Mouse (Mus musculus) liver, adult 2 months (tissue): ENCODE results near the gene D11Wsu47e. TPM values are rescaled to one million over a fixed set of nuclear protein-coding genes. Genes with fewer than 3 reads are reported as not detected.
A peak's percentile ranks its signal among the peaks of the same experiment; 100 is the strongest.

Experiments
- DNase-seq: peaks from one replicate; pipeline ENCODE4 v3.0.0-alpha.2; 2011; ENCODE audit warnings: low read depth, low spot score; ENCODE audit errors: extremely low read depth
- H3K27ac ChIP-seq: fragments of 200-500 bp; replicated peaks from 2 replicates; pipeline ENCODE4 v1.5.1; 2012; ENCODE audit warnings: low read depth, mild to moderate bottlenecking, control low read depth, inconsistent platforms, low read length; ENCODE audit not compliant: insufficient read depth
- H3K27me3 ChIP-seq: fragments of 200-500 bp; 2 replicates; pipeline ENCODE4 v1.6.1; 2012; ENCODE audit warnings: mild to moderate bottlenecking, moderate library complexity, low read length, inconsistent platforms; ENCODE audit not compliant: control insufficient read depth, insufficient read depth
- H3K36me3 ChIP-seq: fragments of 200-500 bp; 2 replicates; pipeline ENCODE4 v1.6.1; 2012; ENCODE audit warnings: low read length, inconsistent platforms; ENCODE audit not compliant: control insufficient read depth, insufficient read depth
- H3K4me1 ChIP-seq: fragments of 200-500 bp; 2 replicates; pipeline ENCODE4 v1.6.1; 2011; ENCODE audit warnings: low read length; ENCODE audit not compliant: control insufficient read depth, insufficient read depth
- H3K4me3 ChIP-seq: fragments of 200-500 bp; 2 replicates; pipeline ENCODE4 v1.5.1; 2011; ENCODE audit warnings: low read depth, mild to moderate bottlenecking, control low read depth, low read length, moderate library complexity; ENCODE audit not compliant: insufficient read depth
- H3K79me2 ChIP-seq: fragments of 200-500 bp; 2 replicates; pipeline ENCODE4 v1.6.1; 2012; ENCODE audit warnings: inconsistent platforms, mild to moderate bottlenecking, low read length, moderate library complexity; ENCODE audit not compliant: control insufficient read depth, insufficient read depth
- H3K9ac ChIP-seq: fragments of 200-500 bp; 2 replicates; pipeline ENCODE4 v1.6.1; 2012; ENCODE audit warnings: low read depth, mild to moderate bottlenecking, control low read depth, inconsistent platforms, low read length
- CTCF ChIP-seq: fragments of 200-500 bp; IDR thresholded peaks from 2 replicates; pipeline ENCODE4 v1.5.1; 2011; ENCODE audit warnings: low read depth, low read length, control low read depth
- POLR2A ChIP-seq: fragments of 200-500 bp; IDR thresholded peaks from 2 replicates; pipeline ENCODE4 v1.6.1; 2011; ENCODE audit warnings: low read length, control low read depth; ENCODE audit not compliant: insufficient read depth; ENCODE audit errors: extremely low read depth
- WGBS: fragments of 180-500 bp; shearing (Covaris S2); methylation state at CpG from one replicate; pipeline ENCODE4 v1.1.7; 2018; 5-methylcytosine and 5-hydroxymethylcytosine counted together
- polyA plus RNA-seq: library from polyadenylated mRNA; depleted of rRNA; stranded (reverse); fragments of >200 nt; gene quantifications from 2 replicates; pipeline ENCODE4 v1.2.3, GENCODE M21; 2012
- total RNA-seq: library from RNA; depleted of rRNA; stranded (reverse); fragments of >200 nt; gene quantifications from 2 replicates; pipeline ENCODE4 v1.2.3, GENCODE M21; 2014

D11Wsu47e gene
- total and polyA plus RNA-seq, 2 experiments, result 4.1 to 4.5 TPM

DNA sequence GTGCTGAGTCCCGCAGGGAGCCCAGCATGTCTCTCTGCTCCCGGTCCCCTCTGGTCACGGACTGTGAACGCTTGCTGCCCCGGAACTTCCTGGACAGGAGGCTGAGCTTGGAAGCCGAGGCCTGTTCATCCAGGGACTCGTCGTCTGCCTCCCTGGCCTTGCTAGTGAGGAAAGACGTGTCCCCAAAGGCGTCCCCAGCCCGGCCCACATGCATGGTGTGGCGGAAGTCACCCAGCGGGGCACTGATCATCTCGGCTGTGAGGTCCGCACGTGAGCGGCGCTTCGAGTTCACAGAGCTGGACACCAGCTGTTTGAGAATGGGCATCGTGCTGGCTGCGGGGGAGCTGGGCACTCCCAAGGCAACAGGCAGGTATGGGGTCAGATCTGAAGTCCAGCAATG lies 45.0 kb downstream of the D11Wsu47e start:
- Histone ChIP-seq H3K4me3 (no peak overlapping the region), H3K27ac (0 out of 2 replicates have a peak overlapping the region, but pooled peaks have one; percentile 53), H3K36me3 (peaks cover 7% of the 10 kb centered on the region; the same call in 1 of the 2 replicates), H3K4me1 (peaks cover 63% of the 10 kb centered on the region), H3K9ac (0 out of 2 replicates have a peak overlapping the region, but pooled peaks have one; percentile 11), H3K27me3 (no peaks in the 10 kb centered on the region), H3K79me2 (peaks cover 31% of the 10 kb centered on the region)
- 86% methylated on average over 21 of the region's 21 CpGs for WGBS
- DNase-seq, result no peak
- TF ChIP-seq POLR2A (no peak), CTCF (no peak)

DNA sequence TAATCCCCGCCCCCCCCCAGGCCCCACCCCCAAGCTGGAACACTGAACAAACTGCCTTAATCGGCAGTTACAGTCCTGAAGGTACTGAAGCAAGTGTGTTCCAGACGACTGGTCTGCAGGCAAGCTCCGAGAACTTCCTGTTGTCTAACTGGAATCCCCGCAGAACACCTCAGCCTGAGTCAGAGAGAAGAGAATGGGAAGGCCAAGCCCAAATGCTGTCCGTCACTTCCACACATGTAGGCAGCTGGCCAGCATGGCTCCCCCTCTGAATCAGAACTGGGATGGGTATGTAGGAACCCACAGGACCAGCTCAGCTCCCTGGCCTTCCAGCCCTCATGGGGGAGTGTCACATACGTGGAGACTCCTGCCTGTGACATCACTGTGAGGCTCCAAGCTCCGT lies 45.7 kb downstream of the D11Wsu47e start:
- TF ChIP-seq POLR2A (no peak), CTCF (no peak)
- Histone ChIP-seq H3K27ac (peak overlapping the region; percentile 63), H3K36me3 (peaks cover 7% of the 10 kb centered on the region; the same call in 1 of the 2 replicates), H3K4me1 (peaks cover 69% of the 10 kb centered on the region), H3K4me3 (no peak overlapping the region), H3K9ac (peak overlapping the region; percentile 43), H3K27me3 (no peaks in the 10 kb centered on the region), H3K79me2 (peaks cover 35% of the 10 kb centered on the region)
- WGBS, result 48% methylated on average over 8 of the region's 8 CpGs
- no peak for DNase-seq

DNA sequence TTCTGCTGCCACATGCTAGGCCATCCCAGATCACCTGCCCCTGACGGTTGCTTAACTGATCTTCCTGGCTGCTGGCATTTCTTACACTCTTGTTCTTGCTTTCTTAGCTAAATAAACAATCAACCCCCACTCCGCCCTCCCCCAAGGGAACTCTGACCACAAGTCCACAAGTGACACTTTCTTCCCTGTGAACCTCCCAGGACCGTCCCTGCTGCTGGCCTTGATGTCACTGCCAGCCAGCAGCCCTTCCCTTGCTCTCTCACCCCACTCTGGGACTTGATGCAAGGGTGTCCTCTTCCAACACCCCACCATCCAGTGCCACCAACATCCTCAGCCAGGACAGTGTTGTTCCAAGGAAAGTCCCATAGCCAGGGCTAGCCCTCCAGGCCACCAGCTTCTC lies 46.7 kb downstream of the D11Wsu47e start:
- H3K4me1 ChIP-seq, result peaks cover 71% of the 10 kb centered on the region
- peak; percentile 99 for DNase-seq
- TF ChIP-seq CTCF, result no peak
- TF ChIP-seq POLR2A, result no peak
- H3K27me3 ChIP-seq, result no peaks in the 10 kb centered on the region
- peaks cover 36% of the 10 kb centered on the region for H3K79me2 ChIP-seq
- H3K9ac ChIP-seq, result peak overlapping the region; percentile 26
- no peak overlapping the region for H3K4me3 ChIP-seq
- WGBS, result 19% methylated on average over 3 of the region's 3 CpGs
- H3K27ac ChIP-seq, result peak overlapping the region; percentile 63
- H3K36me3 ChIP-seq, result peaks cover 7% of the 10 kb centered on the region; the same call in 1 of the 2 replicates

DNA sequence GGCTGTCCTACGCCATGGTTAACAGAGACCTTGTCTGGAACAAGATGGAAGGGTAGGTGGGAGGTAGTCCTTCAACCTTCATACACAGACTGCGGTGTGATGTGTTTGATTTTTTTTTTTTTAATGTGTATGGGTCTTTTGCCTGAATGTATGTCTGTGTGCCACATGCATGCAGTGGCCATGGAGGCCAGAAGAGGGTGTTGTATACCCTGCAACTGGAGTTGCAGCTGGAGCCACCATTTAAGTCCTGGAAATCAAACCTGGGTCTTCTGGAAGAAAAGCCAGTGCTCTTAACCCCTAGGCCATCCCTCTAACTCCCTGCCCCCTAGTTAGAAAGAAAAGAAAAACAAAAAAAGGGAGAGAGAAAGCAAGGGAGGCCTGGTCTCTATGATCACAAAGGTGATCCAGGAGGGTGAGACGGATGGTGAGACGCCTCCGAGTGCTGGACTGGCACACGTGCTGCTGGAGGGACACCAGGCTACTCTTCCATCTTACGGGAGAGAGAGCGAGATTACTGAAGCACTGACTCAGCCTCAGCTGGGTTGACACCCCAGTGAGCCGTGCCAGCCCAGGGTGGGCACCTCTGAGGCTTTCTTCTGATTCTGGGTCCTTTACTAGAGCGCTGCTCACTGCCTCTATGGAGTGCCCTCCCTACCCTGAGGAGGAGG lies 47.9 kb downstream of the D11Wsu47e start:
- WGBS, result 90% methylated on average over 10 of the region's 10 CpGs
- Histone ChIP-seq H3K27me3 (no peaks in the 10 kb centered on the region), H3K27ac (peak overlapping the region; percentile 43), H3K79me2 (peaks cover 40% of the 10 kb centered on the region), H3K9ac (no peak overlapping the region), H3K4me1 (peaks cover 73% of the 10 kb centered on the region), H3K4me3 (no peak overlapping the region), H3K36me3 (peaks cover 7% of the 10 kb centered on the region; the same call in 1 of the 2 replicates)
- DNase-seq, result no peak
- TF ChIP-seq POLR2A, result no peak
- TF ChIP-seq CTCF, result peak; percentile 29; the same call in 1 of the 2 replicates

DNA sequence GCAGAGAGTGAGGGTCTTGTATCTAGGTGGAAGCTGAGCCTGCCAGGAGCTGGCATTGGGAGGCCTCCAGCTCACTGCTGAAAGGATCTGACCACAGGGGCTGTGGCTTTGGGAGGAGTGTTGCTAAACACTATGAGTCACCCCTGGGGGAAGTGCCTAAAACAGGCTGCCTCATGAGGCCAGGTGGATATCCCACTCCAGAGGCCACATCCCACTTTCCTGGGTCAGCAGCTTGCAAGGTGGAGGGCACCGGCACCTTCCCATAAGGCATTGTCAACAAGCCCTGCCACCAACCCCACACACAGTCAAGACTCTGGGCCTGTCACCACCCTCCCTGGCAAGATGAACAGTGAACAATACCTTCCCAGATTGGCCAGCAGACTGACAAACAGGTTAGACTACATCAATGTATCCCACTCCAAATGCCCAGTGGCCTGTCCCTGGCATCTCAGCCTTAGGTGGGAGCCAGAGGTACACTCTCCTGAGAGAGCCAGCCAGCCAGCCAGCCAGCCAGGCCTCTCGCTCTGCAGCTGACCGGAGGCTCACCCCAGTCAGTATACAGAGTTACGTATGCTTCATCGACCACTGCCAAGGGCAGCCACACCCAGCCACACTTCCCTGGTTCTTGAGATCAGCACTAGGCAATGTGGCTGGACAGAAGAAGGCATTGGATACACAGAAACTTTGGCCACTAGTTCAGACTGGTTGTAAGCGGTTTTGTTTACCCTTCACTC lies 49.6 kb downstream of the D11Wsu47e start:
- 5% methylated on average over 6 of the region's 6 CpGs for WGBS
- H3K4me1 ChIP-seq, result peaks cover 66% of the 10 kb centered on the region
- peaks cover 49% of the 10 kb centered on the region for H3K79me2 ChIP-seq
- H3K36me3 ChIP-seq, result peaks cover 3% of the 10 kb centered on the region; the same call in 1 of the 2 replicates
- peak overlapping the region; percentile 37 for H3K9ac ChIP-seq
- no peaks in the 10 kb centered on the region for H3K27me3 ChIP-seq
- TF ChIP-seq POLR2A (no peak), CTCF (no peak)
- peak overlapping the region; percentile 43 for H3K27ac ChIP-seq
- H3K4me3 ChIP-seq, result no peak overlapping the region
- peak; percentile 79 for DNase-seq

DNA sequence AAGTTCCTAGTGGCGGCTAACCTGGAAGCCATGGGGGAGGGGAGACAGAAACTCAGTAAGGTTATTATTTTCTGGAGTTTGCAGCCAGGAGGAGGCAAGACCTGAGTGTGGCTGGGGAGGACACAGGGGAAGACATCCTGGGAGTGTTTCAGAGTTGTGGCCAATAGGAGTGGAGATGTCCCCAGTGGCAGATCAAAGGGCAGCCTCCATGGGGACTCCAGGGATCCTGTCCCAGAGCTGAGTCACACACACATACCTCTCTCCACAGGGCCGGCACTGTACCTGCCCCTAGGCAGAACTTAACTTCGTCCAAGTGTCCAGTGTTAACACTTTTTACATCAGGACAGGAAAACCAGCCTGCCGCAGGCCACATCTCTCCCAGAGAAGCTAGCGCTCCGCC lies 50.9 kb downstream of the D11Wsu47e start:
- H3K36me3 ChIP-seq, result no peaks in the 10 kb centered on the region
- H3K27ac ChIP-seq, result peak overlapping the region; percentile 47
- H3K79me2 ChIP-seq, result peaks cover 47% of the 10 kb centered on the region
- peaks cover 64% of the 10 kb centered on the region for H3K4me1 ChIP-seq
- H3K4me3 ChIP-seq, result no peak overlapping the region
- peak; percentile 86 for DNase-seq
- no peaks in the 10 kb centered on the region for H3K27me3 ChIP-seq
- WGBS, result 33% methylated on average over 6 of the region's 6 CpGs
- H3K9ac ChIP-seq, result no peak overlapping the region; the same call in 1 of the 2 replicates
- TF ChIP-seq POLR2A, result no peak
- no peak for TF ChIP-seq CTCF
